Mouse (Mus musculus): ENCODE measurements around the gene Banp. TPM values are rescaled to one million over a fixed set of nuclear protein-coding genes. Genes with fewer than 3 reads are reported as not detected.

Banp gene
- polyA plus RNA-seq, 1 experiment from 2014 or later, result 9.4 TPM

DNA sequence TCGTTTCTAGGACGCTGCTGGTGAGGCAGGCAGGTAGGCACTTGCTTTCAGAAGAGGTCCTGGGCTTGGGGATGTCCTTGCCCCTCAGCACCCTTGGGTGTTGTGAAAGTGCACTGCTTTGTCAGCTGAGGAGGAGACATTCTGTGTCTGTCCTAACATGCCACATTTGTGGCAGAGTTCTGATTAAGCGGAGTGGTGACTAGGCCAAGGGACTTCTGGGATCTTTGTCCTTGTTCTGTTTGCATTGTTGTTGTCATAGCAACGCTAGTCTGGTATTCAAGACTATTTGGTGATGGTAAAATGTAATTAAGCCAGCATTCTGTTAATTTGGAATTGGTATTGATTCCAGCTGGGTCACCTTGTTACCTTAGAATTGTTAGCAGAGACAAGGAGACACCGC, 54.6 kb downstream of the Banp start:
- Histone ChIP-seq H3K4me3 (ENCODE audit: low read depth, low read length) (no peak overlapping the region), H3K4me1 (replicated peaks; ENCODE audit: control insufficient read depth, insufficient read depth, low read length) (no peaks in the 10 kb centered on the region), H3K9ac (ENCODE audit: low read depth, low read length) (no peak overlapping the region), H3K27ac (ENCODE audit: low read depth, low read length) (no peak overlapping the region), H3K9me3 (ENCODE audit: control insufficient read depth) (no peaks in the 10 kb centered on the region), H3K4me2 (replicated peaks; ENCODE audit: low read depth) (no peak overlapping the region), H3K27me3 (replicated peaks; ENCODE audit: control insufficient read depth, insufficient read depth, low read length) (no peaks in the 10 kb centered on the region), H3K36me3 (ENCODE audit: control insufficient read depth, insufficient read depth) (peaks cover 73% of the 10 kb centered on the region)
- WGBS, result 84% methylated on average over 5 of the region's 5 CpGs
- no peak for TF ChIP-seq CTCF (IDR thresholded peaks at IDR 0.05; ENCODE audit: low read depth)
- no peak for ATAC-seq

DNA sequence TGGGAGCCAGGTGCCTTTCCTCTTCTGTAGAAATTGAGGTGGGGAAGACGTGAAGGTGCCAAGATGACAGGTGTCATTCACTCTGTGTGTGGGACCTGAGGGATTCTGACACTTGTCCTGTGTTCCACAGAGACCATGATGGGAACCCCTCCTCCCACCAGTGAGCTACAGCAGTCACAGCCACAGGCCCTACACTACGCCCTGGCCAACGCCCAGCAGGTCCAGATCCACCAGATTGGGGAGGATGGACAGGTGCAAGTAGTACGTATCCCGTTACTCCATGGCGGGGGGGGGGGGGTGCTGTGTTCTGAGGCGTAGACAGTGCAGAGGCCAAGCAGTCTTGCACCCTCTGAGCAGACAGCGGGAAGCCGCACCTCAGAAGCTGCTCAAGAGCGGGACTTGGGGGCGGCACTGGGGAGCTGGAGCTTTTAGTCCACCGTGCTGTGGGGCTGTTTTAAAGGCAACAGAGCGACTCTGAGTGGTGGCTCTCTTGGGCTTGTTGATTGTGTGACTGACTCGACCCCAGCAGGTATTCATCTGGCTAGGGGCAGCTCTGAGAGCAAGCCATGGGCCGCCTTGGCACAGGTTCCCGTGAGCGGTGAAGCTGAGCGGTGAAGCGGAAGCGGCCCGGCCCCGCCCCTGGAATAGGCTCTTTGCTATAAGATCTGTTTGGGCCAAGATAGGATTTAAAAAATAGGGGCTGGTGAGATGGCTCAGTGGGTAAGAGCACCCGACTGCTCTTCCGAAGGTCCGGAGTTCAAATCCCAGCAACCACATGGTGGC, 56.1 kb downstream of the Banp start:
- Histone ChIP-seq H3K27me3 (replicated peaks; ENCODE audit: control insufficient read depth, insufficient read depth, low read length) (no peaks in the 10 kb centered on the region), H3K36me3 (ENCODE audit: control insufficient read depth, insufficient read depth) (peaks cover 70% of the 10 kb centered on the region), H3K9me3 (ENCODE audit: control insufficient read depth) (no peaks in the 10 kb centered on the region), H3K9ac (ENCODE audit: low read depth, low read length) (no peak overlapping the region), H3K27ac (ENCODE audit: low read depth, low read length) (no peak overlapping the region), H3K4me1 (replicated peaks; ENCODE audit: control insufficient read depth, insufficient read depth, low read length) (no peaks in the 10 kb centered on the region), H3K4me3 (ENCODE audit: low read depth, low read length) (no peak overlapping the region), H3K4me2 (replicated peaks; ENCODE audit: low read depth) (no peak overlapping the region)
- ATAC-seq, result no peak
- no peak for TF ChIP-seq CTCF (IDR thresholded peaks at IDR 0.05; ENCODE audit: low read depth)
- WGBS, result 89% methylated on average over 25 of the region's 25 CpGs

DNA sequence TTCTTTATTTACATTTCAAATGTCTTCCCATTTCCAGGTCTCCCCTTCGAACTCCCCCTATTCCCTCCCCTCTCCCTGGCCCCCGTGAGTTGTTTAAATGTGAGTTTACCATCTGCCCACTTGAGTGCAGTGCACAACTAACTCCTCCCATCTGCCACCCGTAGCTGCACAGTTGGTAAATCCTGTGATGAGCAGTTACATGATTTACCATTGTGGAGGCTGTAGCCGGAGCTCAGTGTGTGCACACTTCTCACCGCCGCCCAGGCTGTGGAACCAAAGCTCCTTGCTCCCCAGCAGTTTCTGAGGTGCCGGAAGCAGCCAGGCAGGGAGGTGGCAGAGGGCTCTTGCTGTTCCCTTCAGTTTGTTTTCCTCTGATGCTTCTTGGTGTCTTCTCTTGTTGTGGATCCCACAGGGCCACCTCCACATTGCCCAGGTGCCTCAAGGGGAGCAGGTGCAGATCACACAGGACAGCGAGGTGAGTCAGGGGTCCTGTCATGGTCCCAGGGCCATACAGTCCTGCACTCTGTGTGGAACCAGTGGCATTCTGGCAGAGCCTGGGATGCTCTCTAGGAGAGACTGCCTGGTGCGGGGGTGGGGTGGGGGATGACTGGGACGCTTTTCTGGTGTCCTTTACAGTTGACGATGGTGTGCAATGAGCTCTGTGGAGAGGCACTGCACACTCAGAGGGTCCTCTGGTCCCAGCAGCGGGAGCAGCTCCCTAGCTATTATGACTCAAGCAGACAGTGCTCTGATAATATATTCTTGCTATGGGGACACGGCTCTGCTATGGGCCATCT, 57.3 kb downstream of the Banp start:
- H3K4me3 ChIP-seq (ENCODE audit: low read depth, low read length), result no peak overlapping the region
- no peaks in the 10 kb centered on the region for H3K9me3 ChIP-seq (ENCODE audit: control insufficient read depth)
- H3K4me1 ChIP-seq (replicated peaks; ENCODE audit: control insufficient read depth, insufficient read depth, low read length), result no peaks in the 10 kb centered on the region
- no peaks in the 10 kb centered on the region for H3K27me3 ChIP-seq (replicated peaks; ENCODE audit: control insufficient read depth, insufficient read depth, low read length)
- 87% methylated on average over 13 of the region's 13 CpGs for WGBS
- TF ChIP-seq CTCF (IDR thresholded peaks at IDR 0.05; ENCODE audit: low read depth), result no peak
- peaks cover 63% of the 10 kb centered on the region for H3K36me3 ChIP-seq (ENCODE audit: control insufficient read depth, insufficient read depth)
- H3K4me2 ChIP-seq (replicated peaks; ENCODE audit: low read depth), result no peak overlapping the region
- ATAC-seq, result no peak
- H3K9ac ChIP-seq (ENCODE audit: low read depth, low read length), result no peak overlapping the region
- H3K27ac ChIP-seq (ENCODE audit: low read depth, low read length), result no peak overlapping the region

DNA sequence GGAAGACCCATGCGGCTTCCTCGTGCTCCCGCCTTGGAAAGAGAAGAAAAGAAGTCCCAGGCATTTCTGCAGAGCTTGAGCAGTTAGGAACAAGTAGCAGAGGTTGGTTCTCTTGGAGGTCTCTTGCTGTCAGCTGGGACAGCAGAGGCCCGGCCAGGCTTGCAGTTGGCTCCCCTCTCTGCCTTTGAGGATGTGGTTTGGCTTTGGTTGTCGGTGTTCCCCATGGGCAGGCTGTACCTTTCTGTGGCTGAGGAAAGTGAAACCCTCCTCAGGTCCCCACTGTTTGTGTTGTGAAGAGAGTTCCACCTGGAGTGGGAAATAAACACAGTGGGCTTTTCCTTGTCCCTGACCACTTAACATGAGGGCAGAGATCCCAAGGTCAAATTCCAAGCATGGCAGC, 58.8 kb downstream of the Banp start:
- no peak overlapping the region for H3K27ac ChIP-seq (ENCODE audit: low read depth, low read length)
- no peak overlapping the region for H3K4me3 ChIP-seq (ENCODE audit: low read depth, low read length)
- no peaks in the 10 kb centered on the region for H3K4me1 ChIP-seq (replicated peaks; ENCODE audit: control insufficient read depth, insufficient read depth, low read length)
- no peak for ATAC-seq
- whole genome bisulfite sequencing, result 83% methylated on average over 5 of the region's 5 CpGs
- H3K4me2 ChIP-seq (replicated peaks; ENCODE audit: low read depth), result no peak overlapping the region
- no peak overlapping the region for H3K9ac ChIP-seq (ENCODE audit: low read depth, low read length)
- no peak for TF ChIP-seq CTCF (IDR thresholded peaks at IDR 0.05; ENCODE audit: low read depth)
- H3K9me3 ChIP-seq (ENCODE audit: control insufficient read depth), result no peaks in the 10 kb centered on the region
- H3K27me3 ChIP-seq (replicated peaks; ENCODE audit: control insufficient read depth, insufficient read depth, low read length), result no peaks in the 10 kb centered on the region
- H3K36me3 ChIP-seq (ENCODE audit: control insufficient read depth, insufficient read depth), result peaks cover 48% of the 10 kb centered on the region

DNA sequence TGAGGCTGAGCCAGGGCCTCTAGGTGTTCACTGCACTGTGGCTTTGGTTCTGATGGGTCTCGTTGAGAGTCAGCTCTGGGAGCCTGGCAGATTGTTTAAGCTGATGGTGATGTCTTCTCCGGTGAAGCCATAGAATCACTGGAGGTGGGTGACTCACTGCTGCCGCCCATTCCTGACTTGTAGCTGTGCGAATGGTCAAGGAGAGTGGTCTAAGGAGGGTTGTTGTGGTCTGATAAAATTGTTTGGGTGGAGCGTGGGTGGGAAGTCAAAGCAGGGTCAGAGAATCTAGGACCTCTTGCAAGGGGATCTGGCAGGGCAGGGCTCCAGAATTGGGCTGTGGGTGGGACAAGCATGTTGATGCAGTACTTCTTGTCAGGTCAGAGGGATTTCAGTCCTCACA, 61.1 kb downstream of the Banp start:
- 86% methylated on average over 5 of the region's 5 CpGs for WGBS
- Histone ChIP-seq H3K9me3 (ENCODE audit: control insufficient read depth) (no peaks in the 10 kb centered on the region), H3K36me3 (ENCODE audit: control insufficient read depth, insufficient read depth) (peaks cover 45% of the 10 kb centered on the region), H3K27ac (ENCODE audit: low read depth, low read length) (no peak overlapping the region), H3K4me2 (replicated peaks; ENCODE audit: low read depth) (no peak overlapping the region), H3K4me1 (replicated peaks; ENCODE audit: control insufficient read depth, insufficient read depth, low read length) (no peaks in the 10 kb centered on the region), H3K27me3 (replicated peaks; ENCODE audit: control insufficient read depth, insufficient read depth, low read length) (no peaks in the 10 kb centered on the region), H3K9ac (ENCODE audit: low read depth, low read length) (no peak overlapping the region), H3K4me3 (ENCODE audit: low read depth, low read length) (no peak overlapping the region)
- TF ChIP-seq CTCF (IDR thresholded peaks at IDR 0.05; ENCODE audit: low read depth), result no peak
- ATAC-seq, result no peak

DNA sequence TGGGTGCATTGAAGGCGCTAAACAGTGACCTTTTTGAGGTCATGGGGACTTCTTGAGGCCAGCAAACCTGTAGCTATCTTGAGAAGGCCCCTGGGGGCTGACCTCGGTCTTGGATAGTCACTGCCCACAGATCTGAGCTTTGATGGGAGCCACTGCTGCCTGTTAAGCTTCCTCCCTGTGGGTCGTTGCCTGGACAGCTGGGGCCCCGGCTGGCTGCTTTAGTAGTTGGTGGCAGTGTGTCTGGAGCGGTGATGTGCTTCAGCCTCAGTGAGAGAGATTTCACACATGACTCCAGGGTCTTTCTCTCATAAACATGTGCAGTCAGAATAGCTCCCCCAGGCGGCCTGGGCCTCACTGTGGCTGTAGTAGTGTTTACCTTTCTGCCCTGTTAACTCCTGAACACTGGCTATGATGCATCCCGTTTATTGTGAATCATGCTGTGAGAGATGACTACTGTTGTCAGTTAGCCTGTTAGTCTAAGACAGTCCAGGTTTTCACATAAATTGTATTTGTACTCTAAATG, 61.6 kb downstream of the Banp start:
- H3K4me2 ChIP-seq (replicated peaks; ENCODE audit: low read depth), result no peak overlapping the region
- no peaks in the 10 kb centered on the region for H3K9me3 ChIP-seq (ENCODE audit: control insufficient read depth)
- H3K27me3 ChIP-seq (replicated peaks; ENCODE audit: control insufficient read depth, insufficient read depth, low read length), result no peaks in the 10 kb centered on the region
- ATAC-seq, result no peak
- H3K9ac ChIP-seq (ENCODE audit: low read depth, low read length), result no peak overlapping the region
- TF ChIP-seq CTCF (IDR thresholded peaks at IDR 0.05; ENCODE audit: low read depth), result peak; percentile 15; the same call in 1 of the 2 replicates
- H3K4me3 ChIP-seq (ENCODE audit: low read depth, low read length), result no peak overlapping the region
- no peak overlapping the region for H3K27ac ChIP-seq (ENCODE audit: low read depth, low read length)
- H3K36me3 ChIP-seq (ENCODE audit: control insufficient read depth, insufficient read depth), result peaks cover 48% of the 10 kb centered on the region
- H3K4me1 ChIP-seq (replicated peaks; ENCODE audit: control insufficient read depth, insufficient read depth, low read length), result no peaks in the 10 kb centered on the region
- WGBS, result 65% methylated on average over 7 of the region's 7 CpGs

Data from intestine, postnatal 0 days (tissue).